In the genomic region with DNA sequence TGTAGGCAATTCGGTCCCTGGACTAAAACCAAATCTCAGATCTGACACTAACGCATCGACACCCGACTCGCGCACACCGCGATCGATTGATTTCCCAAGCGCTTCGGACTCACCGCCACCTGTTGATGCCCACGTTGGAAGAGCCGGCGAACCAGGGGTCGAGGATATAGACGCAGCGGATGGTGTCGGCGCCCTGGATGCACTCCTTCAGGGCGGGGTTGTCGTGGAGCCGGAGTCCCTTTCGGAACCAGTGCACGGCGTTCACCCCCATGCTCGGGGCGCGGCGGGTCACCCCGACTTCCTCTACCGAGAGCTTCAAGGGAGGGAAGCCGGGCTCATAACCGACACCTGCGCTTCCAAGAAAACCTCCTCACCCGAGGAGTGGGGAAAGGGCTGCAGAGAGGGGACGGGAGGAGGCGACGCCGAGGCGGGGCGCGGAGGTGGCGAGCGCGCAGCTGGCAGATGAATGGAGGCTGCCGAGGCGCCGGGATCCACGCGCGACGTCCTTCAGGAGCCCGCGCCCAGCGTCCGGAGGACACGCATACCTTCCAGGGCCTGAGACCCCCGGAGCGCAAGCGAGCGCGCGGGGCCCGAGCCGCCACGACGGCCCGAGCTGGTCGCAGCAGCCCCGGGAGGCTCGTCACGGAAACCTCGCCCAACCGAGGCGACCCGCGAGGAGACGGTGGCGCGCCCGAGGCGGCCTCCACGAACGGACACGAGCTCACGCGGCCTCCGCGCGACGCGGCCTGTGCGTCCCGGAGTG, we compare ENCODE assay signal across 7 mouse cellular contexts. TPM values are rescaled to one million over a fixed set of nuclear protein-coding genes. Genes with fewer than 3 reads are reported as not detected.
DNase-seq lines count a peak whose midpoint lies in the region; ATAC-seq lines count a peak whose summit lies in the region.

No protein-coding gene starts in this region.

- H3K9ac ChIP-seq in forebrain, embryonic 16.5 days (replicated peaks; ENCODE audit: low read depth, low read length): peak overlapping the region; percentile 81

- ATAC-seq in forebrain, embryonic 16.5 days: peak; percentile 39
- peak; percentile 19 to 27; a peak in 1 of 4 replicates for ATAC-seq in hematopoietic stem cell, adult 5-6 weeks (replicated peaks in 1 of 2; ENCODE audit: insufficient read depth in 1 of 2, low FRiP score in 2 of 2, low TSS enrichment in 1 of 2, low read depth in 1 of 2, poor library complexity in 2 of 2, severe bottlenecking in 2 of 2)

- H3K27me3 ChIP-seq in forebrain, embryonic 16.5 days (replicated peaks; ENCODE audit: control insufficient read depth, insufficient read depth, low read length): no peaks in the 10 kb centered on the region
- no peaks in the 10 kb centered on the region for H3K27me3 ChIP-seq in megakaryocyte, embryonic 14.5 days (replicated peaks)

- H3K9me3 ChIP-seq in forebrain, embryonic 16.5 days (ENCODE audit: control insufficient read depth, low read length): no peaks in the 10 kb centered on the region
- no peaks in the 10 kb centered on the region for H3K9me3 ChIP-seq in megakaryocyte, embryonic 14.5 days

- intact Hi-C loops in left cerebral cortex, postnatal 14 days (cut with DNase I): no loop called here

- H3K27ac ChIP-seq in forebrain, embryonic 16.5 days (ENCODE audit: low read length): peak overlapping the region; percentile 94

- H3K36me3 ChIP-seq in forebrain, embryonic 16.5 days (ENCODE audit: control insufficient read depth, insufficient read depth): no peaks in the 10 kb centered on the region
- H3K36me3 ChIP-seq in megakaryocyte, embryonic 14.5 days (replicated peaks; ENCODE audit: low read length): peaks cover 11% of the 10 kb centered on the region

- WGBS in forebrain, embryonic 16.5 days: under 1% methylated on average over 95 of the region's 95 CpGs

- peak; percentile 55 for DNase-seq in R1 (ENCODE audit: low read depth, low spot score)
- DNase-seq in cerebellum, adult 11-12 months: peak; percentile 74
- peak; percentile 40 to 44 for DNase-seq in left cerebral cortex, postnatal 14 days (ENCODE audit: low spot score in 2 of 2)
- peak; percentile 50 for DNase-seq in right cerebral cortex, postnatal 14 days

- peaks cover 15% of the 10 kb centered on the region for H3K4me1 ChIP-seq in forebrain, embryonic 16.5 days (replicated peaks; ENCODE audit: control insufficient read depth, insufficient read depth, low read length)
- peaks cover 27% of the 10 kb centered on the region for H3K4me1 ChIP-seq in megakaryocyte, embryonic 14.5 days

- peak overlapping the region; percentile 96 for H3K4me2 ChIP-seq in forebrain, embryonic 16.5 days (ENCODE audit: low read length)

- H3K4me3 ChIP-seq in forebrain, embryonic 16.5 days (replicated peaks; ENCODE audit: low read length): peak overlapping the region; percentile 90
- H3K4me3 ChIP-seq in megakaryocyte, embryonic 14.5 days (replicated peaks): peak overlapping the region; percentile 99

RNA-seq across cellular contexts. Expression of gene Cry1, which starts 0.5 kb away (rescaled TPM):
- 33.7 and 38.2 TPM in 2 replicates for polyA plus RNA-seq in forebrain, embryonic 16.5 days (2015; fragmentation: Nextera tagmentation; extraction: Ambion mirVana)
- total RNA-seq in hematopoietic stem cell, adult 5-6 weeks (2017): 12.4 and 15.2 TPM in 2 replicates
- 10 to 100 TPM; 15.0 to 18.6 TPM for total RNA-seq in left cerebral cortex, postnatal 14 days (2021)
- polyA plus RNA-seq in megakaryocyte, embryonic 14.5 days (2012; ENCODE audit: insufficient read depth, low replicate concordance): 12.2 and 34.3 TPM in 2 replicates

RNA-seq across cellular contexts. Expression of gene Mterf2, which starts 56.6 kb away (rescaled TPM):
- polyA plus RNA-seq in forebrain, embryonic 16.5 days (2015; fragmentation: Nextera tagmentation; extraction: Ambion mirVana): 26.5 and 26.9 TPM in 2 replicates
- 18.2 and 34.0 TPM in 2 replicates for total RNA-seq in hematopoietic stem cell, adult 5-6 weeks (2017)
- 10 to 100 TPM; 14.6 to 14.8 TPM for total RNA-seq in left cerebral cortex, postnatal 14 days (2021)
- 0.46 TPM in 1 of 2 replicates, not detected in the other for polyA plus RNA-seq in megakaryocyte, embryonic 14.5 days (2012; ENCODE audit: insufficient read depth, low replicate concordance)

Comparison
In these comparisons a context has a peak if more than half of its experiments do, and no peak if none do; other contexts are left out.
1. Peak in every context shown above with its lines: DNase-seq, ATAC-seq, H3K4me3 ChIP-seq and H3K27ac ChIP-seq.